Mouse (Mus musculus) hindbrain, embryonic 14.5 days (tissue): ENCODE data around the gene Samd14. TPM values are rescaled to one million over a fixed set of nuclear protein-coding genes. Genes with fewer than 3 reads are reported as not detected.

Experiments
- ATAC-seq: fragments of 200-750 bp; cut with Nextera tagmentation; 2 replicates; pipeline ENCODE4 v1.8.0; 2017; ENCODE audit warnings: moderate number of reproducible peaks, mild to moderate bottlenecking, moderate TSS enrichment, moderate library complexity; ENCODE audit not compliant: low FRiP score
- DNase-seq: peaks from one replicate; pipeline ENCODE4 v3.0.0-alpha.2; 2015; ENCODE audit warnings: low spot score
- H3K27ac ChIP-seq: fragments of 300-500 bp; sonication (generic); 2 replicates; pipeline ENCODE4 v1.5.1; 2014; ENCODE audit warnings: mild to moderate bottlenecking, moderate library complexity
- H3K27me3 ChIP-seq: fragments of 300-500 bp; sonication (generic); 2 replicates; pipeline ENCODE4 v1.6.1; 2014; ENCODE audit warnings: mild to moderate bottlenecking, low read length, mixed read lengths; ENCODE audit not compliant: control insufficient read depth, insufficient read depth
- H3K36me3 ChIP-seq: fragments of 300-500 bp; sonication (generic); replicated peaks from 2 replicates; pipeline ENCODE4 v1.6.1; 2014; ENCODE audit not compliant: control insufficient read depth, insufficient read depth
- H3K4me1 ChIP-seq: fragments of 300-500 bp; sonication (generic); replicated peaks from 2 replicates; pipeline ENCODE4 v1.6.1; 2014; ENCODE audit warnings: antibody characterized with exemption, low read length, mixed read lengths; ENCODE audit not compliant: control insufficient read depth, insufficient read depth
- H3K4me2 ChIP-seq: fragments of 300-500 bp; sonication (generic); replicated peaks from 2 replicates; pipeline ENCODE4 v1.6.1; 2014; ENCODE audit warnings: mild to moderate bottlenecking, moderate library complexity
- H3K4me3 ChIP-seq: fragments of 300-500 bp; sonication (generic); replicated peaks from 2 replicates; pipeline ENCODE4 v1.5.1; 2014; ENCODE audit warnings: mild to moderate bottlenecking, low read length
- H3K9ac ChIP-seq: fragments of 300-500 bp; sonication (generic); 2 replicates; pipeline ENCODE4 v1.6.1; 2014
- H3K9me3 ChIP-seq: fragments of 300-500 bp; sonication (generic); 2 replicates; pipeline ENCODE4 v1.6.1; 2016; ENCODE audit warnings: low read length; ENCODE audit not compliant: control insufficient read depth
- WGBS: fragments of 180-500 bp; shearing (Covaris S2); extraction: QIAGEN DNeasy Blood & Tissue Kit; methylation state at CpG from one replicate; pipeline ENCODE4 v1.1.7; 2014; 5-methylcytosine and 5-hydroxymethylcytosine counted together
- polyA plus RNA-seq: library from polyadenylated mRNA; unstranded; fragments of >200 nt; fragmentation: Nextera tagmentation; extraction: Ambion mirVana; gene quantifications from 2 replicates; pipeline ENCODE4 v1.2.1, GENCODE M21; 2014

Samd14 gene
- polyA plus RNA-seq, 1 experiment from 2014 or later, result 130 TPM

DNA sequence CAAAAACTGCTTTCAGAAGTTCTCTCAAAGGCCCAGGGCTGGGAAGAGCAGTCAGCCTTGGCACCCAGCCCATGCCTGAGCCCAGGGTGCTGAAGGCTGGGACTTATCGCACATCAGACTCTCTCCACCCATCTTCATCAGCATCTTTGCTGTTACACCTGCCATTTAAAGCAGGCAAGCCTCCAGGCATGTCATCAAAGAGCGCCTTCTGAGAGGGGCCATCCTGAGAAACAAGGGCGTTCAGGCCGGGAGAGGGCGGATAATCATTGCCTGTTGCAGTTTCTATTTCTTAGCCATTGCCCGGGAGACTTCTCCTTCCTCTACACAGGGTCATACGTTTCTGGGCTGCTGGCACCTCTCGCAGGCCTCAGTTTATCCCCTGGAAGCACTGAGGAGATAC is 21.8 kb upstream of the Samd14 start:
- no peaks in the 10 kb centered on the region for H3K36me3 ChIP-seq
- H3K9me3 ChIP-seq, result no peaks in the 10 kb centered on the region
- H3K9ac ChIP-seq, result no peak overlapping the region
- H3K4me1 ChIP-seq, result peaks cover 21% of the 10 kb centered on the region
- no peak for ATAC-seq
- H3K4me2 ChIP-seq, result no peak overlapping the region
- 83% methylated on average over 8 of the region's 8 CpGs for WGBS
- H3K27ac ChIP-seq, result no peak overlapping the region
- H3K27me3 ChIP-seq, result no peaks in the 10 kb centered on the region
- no peak overlapping the region for H3K4me3 ChIP-seq
- no peak for DNase-seq

- ATAC-seq (no peak), DNase-seq (no peak)
- Histone ChIP-seq H3K4me1 (peaks cover 32% of the 10 kb centered on the region), H3K27me3 (no peaks in the 10 kb centered on the region), H3K27ac (peak overlapping the region; percentile 97), H3K36me3 (no peaks in the 10 kb centered on the region), H3K9me3 (no peaks in the 10 kb centered on the region), H3K4me3 (peak overlapping the region; percentile 95), H3K4me2 (peak overlapping the region; percentile 100), H3K9ac (peak overlapping the region; percentile 99)
- WGBS, result 20% methylated on average over 10 of the region's 10 CpGs
Measured at GRCm38 (mm10) chr11:94988780-94989561, 20.7 kb upstream of the Samd14 start.

DNA sequence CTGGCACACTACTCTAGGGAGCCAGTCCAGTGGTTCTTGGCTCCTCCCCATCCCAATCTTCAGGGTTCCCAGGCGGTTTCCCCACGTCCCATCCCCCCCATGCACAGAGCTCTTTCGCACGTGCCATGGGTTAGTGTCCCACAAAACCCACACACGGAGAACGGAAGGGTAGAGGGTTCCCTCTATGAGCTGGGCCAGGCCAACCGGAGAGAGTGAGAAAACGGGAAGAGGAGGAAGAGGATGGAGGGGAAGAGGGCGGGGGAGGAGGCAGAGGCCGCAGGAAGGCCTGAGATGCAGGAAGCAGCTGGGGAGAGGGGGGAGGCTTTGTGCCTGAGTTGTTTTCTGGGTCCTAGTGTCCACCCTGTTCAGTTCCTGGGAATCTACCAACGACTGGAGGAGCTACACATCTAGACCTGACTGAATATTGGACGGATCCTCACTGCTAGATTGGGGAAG is 20.1 kb upstream of the Samd14 start:
- DNase-seq (peak; percentile 91), ATAC-seq (peak; percentile 78)
- H3K4me1 ChIP-seq, result peaks cover 38% of the 10 kb centered on the region
- no peaks in the 10 kb centered on the region for H3K9me3 ChIP-seq
- WGBS, result 0% methylated on average over 12 of the region's 12 CpGs
- H3K27ac ChIP-seq, result peak overlapping the region; percentile 97
- H3K27me3 ChIP-seq, result no peaks in the 10 kb centered on the region
- H3K9ac ChIP-seq, result peak overlapping the region; percentile 99
- peak overlapping the region; percentile 95 for H3K4me3 ChIP-seq
- no peaks in the 10 kb centered on the region for H3K36me3 ChIP-seq
- H3K4me2 ChIP-seq, result peak overlapping the region; percentile 100

- ATAC-seq (no peak), DNase-seq (no peak)
- 45% methylated on average over 6 of the region's 6 CpGs for WGBS
- no peaks in the 10 kb centered on the region for H3K27me3 ChIP-seq
- H3K36me3 ChIP-seq, result 0 out of 2 replicates have a peak, but pooled peaks cover 2% of the 10 kb centered on the region
- H3K9me3 ChIP-seq, result no peaks in the 10 kb centered on the region
- peak overlapping the region; percentile 95 for H3K4me3 ChIP-seq
- H3K4me2 ChIP-seq, result peak overlapping the region; percentile 100
- H3K27ac ChIP-seq, result peak overlapping the region; percentile 97
- H3K4me1 ChIP-seq, result peaks cover 45% of the 10 kb centered on the region
- H3K9ac ChIP-seq, result peak overlapping the region; percentile 99
Measured at GRCm38 (mm10) chr11:94990102-94990748, 19.5 kb upstream of the Samd14 start.

GRCm38 (mm10) chr11:94990749-94991577 is 18.7 kb upstream of the Samd14 start, which contains the start of gene Ppp1r9b:
Gene Ppp1r9b, plus strand, starts transcription at chr11:94991035.
- no peaks in the 10 kb centered on the region for H3K9me3 ChIP-seq
- H3K4me1 ChIP-seq, result peaks cover 52% of the 10 kb centered on the region

DNA sequence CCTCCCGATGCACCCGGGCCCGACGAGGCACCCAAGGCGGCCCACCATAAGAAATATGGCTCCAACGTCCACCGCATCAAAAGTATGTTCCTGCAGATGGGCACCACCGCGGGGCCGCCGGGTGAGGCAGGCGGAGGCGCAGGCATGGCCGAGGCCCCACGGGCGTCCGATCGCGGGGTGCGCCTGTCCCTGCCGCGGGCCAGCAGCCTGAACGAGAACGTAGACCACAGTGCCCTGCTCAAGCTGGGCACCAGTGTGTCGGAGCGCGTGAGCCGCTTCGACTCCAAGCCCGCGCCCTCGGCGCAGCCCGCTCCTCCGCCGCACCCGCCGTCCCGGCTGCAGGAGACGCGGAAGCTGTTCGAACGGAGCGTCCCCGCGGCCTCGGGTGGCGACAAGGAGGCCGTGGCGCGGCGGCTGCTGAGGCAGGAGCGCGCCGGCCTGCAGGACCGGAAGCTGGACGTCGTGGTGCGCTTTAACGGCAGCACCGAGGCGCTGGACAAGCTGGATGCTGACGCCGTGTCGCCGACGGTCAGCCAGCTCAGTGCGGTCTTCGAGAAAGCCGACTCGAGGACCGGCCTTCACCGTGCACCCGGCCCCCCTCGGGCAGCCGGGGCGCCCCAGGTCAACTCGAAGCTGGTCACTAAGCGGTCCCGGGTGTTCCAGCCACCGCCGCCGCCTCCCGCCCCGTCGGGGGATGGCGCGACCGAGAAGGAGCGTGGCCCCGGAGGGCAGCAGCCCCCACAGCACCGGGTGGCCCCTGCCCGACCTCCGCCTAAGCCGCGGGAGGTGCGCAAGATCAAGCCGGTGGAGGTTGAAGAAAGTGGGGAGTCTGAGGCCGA is 17.8 kb upstream of the Samd14 start:
- peak overlapping the region; percentile 97 for H3K27ac ChIP-seq
- DNase-seq (no peak), ATAC-seq (no peak)
- peaks cover 58% of the 10 kb centered on the region for H3K4me1 ChIP-seq
- H3K27me3 ChIP-seq, result no peaks in the 10 kb centered on the region
- H3K36me3 ChIP-seq, result peaks cover 19% of the 10 kb centered on the region
- peak overlapping the region; percentile 99 for H3K9ac ChIP-seq
- under 1% methylated on average over 98 of the region's 99 CpGs for WGBS
- peak overlapping the region; percentile 100 for H3K4me2 ChIP-seq
- H3K9me3 ChIP-seq, result no peaks in the 10 kb centered on the region
- H3K4me3 ChIP-seq, result peak overlapping the region; percentile 95

More at GRCm38 (mm10) chr11:94990749-94991577, 18.7 kb upstream of the Samd14 start, which contains the start of gene Ppp1r9b:
- Histone ChIP-seq H3K4me3 (peak within 1 kb of the TSS; percentile 95), H3K9ac (peak within 1 kb of the TSS; percentile 99), H3K4me2 (peak within 1 kb of the TSS; percentile 100), H3K36me3 (0 out of 2 replicates have a peak, but pooled peaks cover 10% of the 10 kb centered on the region), H3K27me3 (no peaks in the 10 kb centered on the region), H3K27ac (peak within 1 kb of the TSS; percentile 97)
- DNase-seq, result peak; percentile 88
- ATAC-seq, result peak; percentile 85
- WGBS, result under 1% methylated on average over 45 of the region's 69 CpGs

GRCm38 (mm10) chr11:94992480-94992753 is 17.3 kb upstream of the Samd14 start:
- Histone ChIP-seq H3K9me3 (no peaks in the 10 kb centered on the region), H3K27ac (0 out of 2 replicates have a peak overlapping the region, but pooled peaks have one; percentile 97), H3K4me2 (peak overlapping the region; percentile 100), H3K36me3 (peaks cover 24% of the 10 kb centered on the region), H3K27me3 (no peaks in the 10 kb centered on the region), H3K4me3 (peak overlapping the region; percentile 95), H3K4me1 (peaks cover 58% of the 10 kb centered on the region), H3K9ac (peak overlapping the region; percentile 99)
- WGBS, result 1% methylated on average over 20 of the region's 20 CpGs
- DNase-seq, result no peak
- ATAC-seq, result no peak

DNA sequence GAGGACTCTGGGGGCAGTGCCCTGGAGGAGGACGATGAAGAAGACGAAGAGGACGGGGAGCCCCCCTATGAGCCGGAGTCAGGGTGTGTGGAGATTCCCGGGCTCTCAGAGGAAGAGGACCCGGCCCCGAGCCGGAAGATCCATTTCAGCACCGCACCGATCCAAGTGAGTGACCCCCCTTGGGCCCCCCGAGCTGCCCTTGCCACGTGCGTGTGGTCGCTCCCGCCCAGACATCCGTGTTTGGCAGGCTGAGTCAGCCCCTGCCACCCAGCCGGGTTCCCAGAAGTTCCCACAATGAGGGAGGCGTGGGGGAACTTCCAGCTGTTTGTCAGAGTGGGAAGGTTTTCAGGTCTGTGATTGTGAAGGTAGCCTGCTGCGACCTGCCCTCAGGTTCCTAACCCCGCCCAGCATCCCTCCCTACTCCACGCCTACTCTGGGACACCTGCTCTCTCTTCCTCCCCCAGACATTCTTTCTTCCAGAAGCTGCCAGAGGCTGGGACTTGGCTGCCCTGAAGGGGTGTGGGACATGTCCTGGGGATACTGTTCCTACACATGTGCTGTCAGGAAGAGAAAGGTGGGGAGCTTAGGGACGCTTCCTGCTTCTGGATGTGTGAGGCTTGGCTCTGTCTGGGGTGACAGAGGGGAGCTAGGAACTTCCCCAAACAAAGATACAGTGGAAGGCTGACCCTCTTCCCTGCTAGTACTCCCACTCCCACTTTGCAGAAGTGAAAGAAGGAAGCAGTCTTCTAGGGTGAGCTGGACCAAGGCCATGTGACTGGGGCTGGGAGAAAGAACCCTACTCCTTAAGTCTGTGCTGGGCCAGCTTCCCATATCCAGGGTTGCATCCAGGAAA is 16.7 kb upstream of the Samd14 start:
- Histone ChIP-seq H3K4me1 (peaks cover 58% of the 10 kb centered on the region), H3K27me3 (no peaks in the 10 kb centered on the region), H3K4me2 (peak overlapping the region; percentile 100), H3K4me3 (peak overlapping the region; percentile 95), H3K27ac (no peak overlapping the region), H3K9me3 (no peaks in the 10 kb centered on the region), H3K9ac (peak overlapping the region; percentile 99), H3K36me3 (peaks cover 30% of the 10 kb centered on the region)
- ATAC-seq, result no peak
- no peak for DNase-seq
- WGBS, result under 1% methylated on average over 20 of the region's 22 CpGs
